In the genomic region with DNA sequence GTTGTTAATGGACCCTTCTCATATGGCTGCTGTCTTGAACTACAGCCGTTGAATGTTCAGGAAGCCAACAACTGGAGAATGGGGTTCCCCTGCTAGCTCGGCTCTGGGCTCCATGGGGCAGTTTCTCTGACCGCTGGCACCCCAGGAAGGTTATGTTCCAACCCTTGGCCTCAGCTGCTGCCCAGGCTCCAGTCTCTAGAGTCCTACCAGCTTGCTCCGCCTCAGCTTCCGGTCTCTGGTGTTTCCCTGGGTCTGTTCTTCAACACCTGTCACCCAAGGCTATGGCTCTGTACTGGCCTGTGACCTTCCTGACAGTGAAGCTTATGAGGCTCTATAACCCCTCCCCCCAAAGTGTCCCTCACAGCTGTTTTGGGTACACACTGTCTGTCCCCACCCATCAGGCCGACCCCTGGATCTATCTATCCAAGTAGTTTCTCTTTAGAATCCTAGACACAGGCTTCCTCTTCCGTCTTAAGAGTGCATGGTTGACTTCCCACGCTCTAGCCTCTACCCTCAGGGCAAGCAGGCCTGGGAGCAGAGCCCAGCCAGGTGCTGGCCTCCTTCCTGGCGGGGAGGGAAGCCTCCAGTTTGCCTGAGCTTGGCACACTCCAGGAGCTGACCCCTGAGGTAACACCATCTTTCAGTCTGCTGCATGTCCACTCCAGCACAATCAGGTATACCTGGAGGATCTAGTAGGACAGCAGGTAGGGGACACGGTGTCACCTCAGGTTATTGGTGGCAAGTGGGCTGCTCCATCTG, we compare ENCODE assay signal across 16 mouse cellular contexts. TPM values are rescaled to one million over a fixed set of nuclear protein-coding genes. Genes with fewer than 3 reads are reported as not detected.
DNase-seq lines count a peak whose midpoint lies in the region; ATAC-seq lines count a peak whose summit lies in the region.
"Had no signal": no experiment of that assay in that cellular context is flagged by ENCODE, and none has a peak within 500 bp of the region (broad histone marks: within the 10 kb centered on the region; RNA-seq: fewer than 3 reads in every experiment).

No protein-coding gene starts in this region.

- H3K9me3 ChIP-seq in intestine, embryonic 15.5 days: no peaks in the 10 kb centered on the region
- no peaks in the 10 kb centered on the region for H3K9me3 ChIP-seq in intestine, embryonic 16.5 days (ENCODE audit: control insufficient read depth, low read length)
- no peaks in the 10 kb centered on the region for H3K9me3 ChIP-seq in midbrain, embryonic 16.5 days (replicated peaks; ENCODE audit: control insufficient read depth, low read length, poor library complexity, severe bottlenecking)
- H3K9me3 ChIP-seq: embryonic facial prominence, embryonic 15.5 days; stomach, embryonic 15.5 days had no signal

- peaks cover 7% of the 10 kb centered on the region; the same call in 1 of the 2 replicates for H3K36me3 ChIP-seq in intestine, embryonic 15.5 days
- H3K36me3 ChIP-seq in intestine, embryonic 16.5 days (ENCODE audit: control insufficient read depth, insufficient read depth, low read length): peaks cover 8% of the 10 kb centered on the region
- peaks cover 23% of the 10 kb centered on the region for H3K36me3 ChIP-seq in midbrain, embryonic 16.5 days (ENCODE audit: control insufficient read depth, insufficient read depth, low read length)

- H3K4me1 ChIP-seq in intestine, embryonic 15.5 days (replicated peaks): no peaks in the 10 kb centered on the region
- no peaks in the 10 kb centered on the region for H3K4me1 ChIP-seq in intestine, embryonic 16.5 days (ENCODE audit: control insufficient read depth, insufficient read depth, low read length)
- no peaks in the 10 kb centered on the region for H3K4me1 ChIP-seq in midbrain, embryonic 16.5 days (ENCODE audit: control insufficient read depth, insufficient read depth, low read length)
- H3K4me1 ChIP-seq: embryonic facial prominence, embryonic 15.5 days; stomach, embryonic 15.5 days had no signal

- H3K9ac ChIP-seq in intestine, embryonic 15.5 days: no peak overlapping the region
- no peak overlapping the region for H3K9ac ChIP-seq in intestine, embryonic 16.5 days (ENCODE audit: low read depth, low read length)
- H3K9ac ChIP-seq in midbrain, embryonic 16.5 days (ENCODE audit: low read depth, low read length): no peak overlapping the region
- H3K9ac ChIP-seq: embryonic facial prominence, embryonic 15.5 days; hindbrain, embryonic 14.5 days; stomach, embryonic 15.5 days had no signal

- ATAC-seq in intestine, embryonic 15.5 days: 0 out of 2 replicates have a peak, but pooled peaks have one; percentile 11
- no peak for ATAC-seq in intestine, embryonic 16.5 days
- ATAC-seq in midbrain, embryonic 16.5 days: no peak

- H3K4me3 ChIP-seq in intestine, embryonic 15.5 days (replicated peaks): no peak overlapping the region
- H3K4me3 ChIP-seq in intestine, embryonic 16.5 days (ENCODE audit: low read length): no peak overlapping the region
- no peak overlapping the region for H3K4me3 ChIP-seq in midbrain, embryonic 16.5 days (ENCODE audit: low read depth, low read length)
- H3K4me3 ChIP-seq: embryonic facial prominence, embryonic 15.5 days; stomach, embryonic 15.5 days had no signal

- H3K27ac ChIP-seq in intestine, embryonic 15.5 days: no peak overlapping the region
- no peak overlapping the region for H3K27ac ChIP-seq in intestine, embryonic 16.5 days (ENCODE audit: low read length)
- H3K27ac ChIP-seq in midbrain, embryonic 16.5 days (ENCODE audit: low read length): no peak overlapping the region
- H3K27ac ChIP-seq: embryonic facial prominence, embryonic 15.5 days; hindbrain, embryonic 14.5 days; stomach, embryonic 15.5 days had no signal

- 90% methylated on average over 10 of the region's 10 CpGs for WGBS in intestine, embryonic 15.5 days
- 90% methylated on average over 10 of the region's 10 CpGs for WGBS in intestine, embryonic 16.5 days
- 94% methylated on average over 10 of the region's 10 CpGs for WGBS in midbrain, embryonic 16.5 days

- no peaks in the 10 kb centered on the region for H3K27me3 ChIP-seq in intestine, embryonic 15.5 days (replicated peaks)
- H3K27me3 ChIP-seq in intestine, embryonic 16.5 days (replicated peaks; ENCODE audit: control insufficient read depth, insufficient read depth, low read length): no peaks in the 10 kb centered on the region
- H3K27me3 ChIP-seq in midbrain, embryonic 16.5 days (ENCODE audit: control insufficient read depth, insufficient read depth, low read depth, low read length): no peaks in the 10 kb centered on the region
- H3K27me3 ChIP-seq: embryonic facial prominence, embryonic 15.5 days; stomach, embryonic 15.5 days had no signal

- no peak overlapping the region for H3K4me2 ChIP-seq in intestine, embryonic 15.5 days (replicated peaks)
- H3K4me2 ChIP-seq in intestine, embryonic 16.5 days (ENCODE audit: low read depth, low read length): no peak overlapping the region
- no peak overlapping the region for H3K4me2 ChIP-seq in midbrain, embryonic 16.5 days (ENCODE audit: low read length)
- H3K4me2 ChIP-seq: embryonic facial prominence, embryonic 15.5 days; hindbrain, embryonic 14.5 days; stomach, embryonic 15.5 days had no signal

- peak; percentile 40 for DNase-seq in urinary bladder, postnatal 14 days (ENCODE audit: low spot score)
- DNase-seq in urinary bladder, postnatal 10 days (ENCODE audit: low spot score): no peak
- DNase-seq in kidney, postnatal 14 days: peak; percentile 62
- no peak for DNase-seq in lung, postnatal 25 days (ENCODE audit: low spot score)

RNA-seq across cellular contexts. Expression of gene Xylb, which starts 6.1 kb away (rescaled TPM):
- 13.2 and 14.5 TPM in 2 replicates for polyA plus RNA-seq in intestine, embryonic 15.5 days (2015; fragmentation: Nextera tagmentation; extraction: Ambion mirVana)
- 17.4 and 18.5 TPM in 2 replicates for polyA plus RNA-seq in intestine, embryonic 16.5 days (2015; fragmentation: Nextera tagmentation; extraction: Ambion mirVana)
- polyA plus RNA-seq in midbrain, embryonic 16.5 days (2015; fragmentation: Nextera tagmentation; extraction: Ambion mirVana): 2.7 and 4.3 TPM in 2 replicates

RNA-seq across cellular contexts. Expression of gene Myd88, which starts 9.9 kb away (rescaled TPM):
- polyA plus RNA-seq in intestine, embryonic 15.5 days (2015; fragmentation: Nextera tagmentation; extraction: Ambion mirVana): 29.8 and 32.1 TPM in 2 replicates
- 35.0 and 36.3 TPM in 2 replicates for polyA plus RNA-seq in intestine, embryonic 16.5 days (2015; fragmentation: Nextera tagmentation; extraction: Ambion mirVana)
- polyA plus RNA-seq in midbrain, embryonic 16.5 days (2015; fragmentation: Nextera tagmentation; extraction: Ambion mirVana): 5.2 and 5.8 TPM in 2 replicates

RNA-seq across cellular contexts. Expression of gene Acaa1a, which starts 11.7 kb away (rescaled TPM):
- 95.2 and 108 TPM in 2 replicates for polyA plus RNA-seq in intestine, embryonic 15.5 days (2015; fragmentation: Nextera tagmentation; extraction: Ambion mirVana)
- 114 and 116 TPM in 2 replicates for polyA plus RNA-seq in intestine, embryonic 16.5 days (2015; fragmentation: Nextera tagmentation; extraction: Ambion mirVana)
- polyA plus RNA-seq in midbrain, embryonic 16.5 days (2015; fragmentation: Nextera tagmentation; extraction: Ambion mirVana): 113 and 116 TPM in 2 replicates

RNA-seq across cellular contexts. Expression of gene Slc22a14, which starts 14.2 kb away (rescaled TPM):
- 0.06 TPM in 1 of 2 replicates, not detected in the other for polyA plus RNA-seq in intestine, embryonic 15.5 days (2015; fragmentation: Nextera tagmentation; extraction: Ambion mirVana)
- polyA plus RNA-seq in intestine, embryonic 16.5 days (2015; fragmentation: Nextera tagmentation; extraction: Ambion mirVana): 0.10 and 0.16 TPM in 2 replicates
- 0.11 TPM in 1 of 2 replicates, not detected in the other for polyA plus RNA-seq in midbrain, embryonic 16.5 days (2015; fragmentation: Nextera tagmentation; extraction: Ambion mirVana)
- polyA plus RNA-seq: forebrain, embryonic 11.5 days; frontal cortex, adult 2 months; hindbrain, embryonic 14.5 days; intestine, postnatal 0 days; limb, embryonic 11.5 days; midbrain, embryonic 14.5 days; neural tube, embryonic 11.5 days had no signal

RNA-seq across cellular contexts. Expression of gene Oxsr1, which starts 28.9 kb away (rescaled TPM):
- 12.0 and 12.1 TPM in 2 replicates for polyA plus RNA-seq in intestine, embryonic 15.5 days (2015; fragmentation: Nextera tagmentation; extraction: Ambion mirVana)
- 9.1 and 9.5 TPM in 2 replicates for polyA plus RNA-seq in intestine, embryonic 16.5 days (2015; fragmentation: Nextera tagmentation; extraction: Ambion mirVana)
- polyA plus RNA-seq in midbrain, embryonic 16.5 days (2015; fragmentation: Nextera tagmentation; extraction: Ambion mirVana): 13.0 and 14.6 TPM in 2 replicates

Comparison
In these comparisons a context has a peak if more than half of its experiments do, and no peak if none do; other contexts are left out.
1. DNase-seq: peak in urinary bladder, postnatal 14 days (single experiment) and kidney, postnatal 14 days (single experiment); none in urinary bladder, postnatal 10 days (single experiment) and lung, postnatal 25 days (single experiment).